Mouse (Mus musculus) cerebellum, adult (tissue): ENCODE results near the gene Nr1d1.
A peak's percentile ranks its signal among the peaks of the same experiment; 100 is the strongest.
"Not testable (repeated sequence)": the region's sequence is repeated elsewhere in the genome, so short reads cannot be mapped to it uniquely, and the experiment has no call there.

Source experiments
- ATAC-seq: cut with Nextera tagmentation; 2 replicates; pipeline ENCODE4 v1.9.2; 2017; ENCODE audit warnings: mild to moderate bottlenecking, moderate library complexity, mixed read lengths; ENCODE audit not compliant: insufficient number of reproducible peaks, low FRiP score, low TSS enrichment

Nr1d1 gene

GRCm38 (mm10) chr11:98741051-98741620, 34.0 kb downstream of the Nr1d1 start:
- no peak for ATAC-seq

- ATAC-seq = no peak
Observed at GRCm38 (mm10) chr11:98740393-98741050, 34.6 kb downstream of the Nr1d1 start, which contains the start of gene Thra. Gene Thra (plus strand): TSS chr11:98740638.

GRCm38 (mm10) chr11:98740026-98740392, 35.1 kb downstream of the Nr1d1 start:
- ATAC-seq = no peak

- no peak for ATAC-seq
Observed at GRCm38 (mm10) chr11:98738925-98739324, 36.2 kb downstream of the Nr1d1 start.

GRCm38 (mm10) chr11:98738428-98738911, 36.7 kb downstream of the Nr1d1 start:
- no peak for ATAC-seq

GRCm38 (mm10) chr11:98737220-98737619, 37.9 kb downstream of the Nr1d1 start:
- ATAC-seq = not testable (repeated sequence)

GRCm38 (mm10) chr11:98736176-98736575, 39.0 kb downstream of the Nr1d1 start:
- no peak for ATAC-seq

GRCm38 (mm10) chr11:98735111-98735510, 40.0 kb downstream of the Nr1d1 start:
- ATAC-seq = no peak

- no peak for ATAC-seq
Observed at GRCm38 (mm10) chr11:98734020-98734419, 41.1 kb downstream of the Nr1d1 start.

GRCm38 (mm10) chr11:98731134-98731533, 44.0 kb downstream of the Nr1d1 start:
- ATAC-seq = no peak

- no peak for ATAC-seq
Observed at GRCm38 (mm10) chr11:98730727-98731126, 44.4 kb downstream of the Nr1d1 start.

GRCm38 (mm10) chr11:98729119-98729588, 46.0 kb downstream of the Nr1d1 start, which contains the start of gene Med24:
Gene Med24 (minus strand): TSS chr11:98729435.
- peak; percentile 97 for ATAC-seq

GRCm38 (mm10) chr11:98725926-98726506, 49.1 kb downstream of the Nr1d1 start:
- ATAC-seq = no peak

- ATAC-seq = no peak
Observed at GRCm38 (mm10) chr11:98723098-98723497, 52.0 kb downstream of the Nr1d1 start.

- ATAC-seq = no peak
Observed at GRCm38 (mm10) chr11:98721458-98722226, 53.5 kb downstream of the Nr1d1 start.

GRCm38 (mm10) chr11:98720756-98721155, 54.4 kb downstream of the Nr1d1 start:
- no peak for ATAC-seq
